Mouse (Mus musculus) liver, embryonic 18 days (tissue): ENCODE data around the gene Esp38. TPM values are rescaled to one million over a fixed set of nuclear protein-coding genes. Genes with fewer than 3 reads are reported as not detected.

Experiments used
- polyA plus RNA-seq: library from polyadenylated mRNA; depleted of rRNA; stranded (reverse); fragments of >200 nt; gene quantifications from 2 replicates; pipeline ENCODE4 v1.2.3, GENCODE M21; 2012; rRNA removed

Gene Esp38
- not detected in 2 replicates for polyA plus RNA-seq

DNA sequence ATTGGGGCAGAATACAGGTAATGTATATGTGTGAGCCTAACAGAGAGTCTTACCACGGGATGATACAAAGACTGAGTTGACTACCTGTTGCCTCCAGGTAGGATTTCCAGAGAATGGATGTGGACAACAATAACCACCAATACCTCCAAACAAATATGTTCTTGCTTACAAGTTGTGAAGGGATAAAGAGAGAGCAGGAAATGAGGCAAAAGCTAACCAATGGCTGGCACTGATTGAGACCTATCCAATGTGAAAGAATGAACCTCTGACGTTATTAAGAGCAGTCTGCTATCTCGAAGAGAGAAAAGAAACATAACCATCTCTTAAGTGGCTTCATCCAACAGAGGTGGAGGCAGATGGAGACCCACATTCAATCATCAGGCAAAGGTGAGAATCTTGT is at the start of gene Esp38:
Gene Esp38 (plus strand): TSS at position 301 of the 400 bp plus-strand sequence.

Other genes with a start within 250 kb of the Esp38 start
- gene AC192777.2, start 144.9 kb downstream of the Esp38 start, polyA plus RNA-seq, result not detected in 2 replicates